Mouse (Mus musculus): ENCODE data around the gene Dnajc14. TPM values are rescaled to one million over a fixed set of nuclear protein-coding genes. Genes with fewer than 3 reads are reported as not detected.
A peak's percentile ranks its signal among the peaks of the same experiment; 100 is the strongest.
"Not testable (repeated sequence)": the region's sequence is repeated elsewhere in the genome, so short reads cannot be mapped to it uniquely, and the experiment has no call there.

Dnajc14 gene
- polyA plus RNA-seq, 1 experiment from 2014 or later, result 63.3 TPM

DNA sequence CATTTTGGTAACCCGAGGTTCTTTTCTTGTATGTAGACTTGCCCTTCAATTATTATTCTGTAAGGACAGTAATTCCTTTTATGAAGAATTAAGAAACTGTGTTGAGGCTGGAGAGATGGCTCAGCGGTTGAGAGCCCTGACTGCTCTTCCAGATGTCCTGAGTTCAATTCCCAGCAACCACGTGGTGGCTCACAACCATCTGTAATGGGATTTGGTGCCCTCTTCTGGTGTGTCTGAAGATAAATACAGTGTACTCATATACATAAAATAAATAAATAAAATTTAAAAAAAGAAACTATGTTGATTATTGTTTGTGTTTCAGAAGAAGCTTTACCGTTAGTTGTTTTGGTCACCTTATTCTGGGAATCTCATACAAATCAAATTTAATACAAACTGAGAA lies 19.2 kb downstream of the Dnajc14 start:
- peak overlapping the region; percentile 79 for H3K4me2 ChIP-seq (replicated peaks)
- peaks cover 24% of the 10 kb centered on the region; the same call in 1 of the 2 replicates for H3K36me3 ChIP-seq
- not testable (repeated sequence) for H3K4me3 ChIP-seq

DNA sequence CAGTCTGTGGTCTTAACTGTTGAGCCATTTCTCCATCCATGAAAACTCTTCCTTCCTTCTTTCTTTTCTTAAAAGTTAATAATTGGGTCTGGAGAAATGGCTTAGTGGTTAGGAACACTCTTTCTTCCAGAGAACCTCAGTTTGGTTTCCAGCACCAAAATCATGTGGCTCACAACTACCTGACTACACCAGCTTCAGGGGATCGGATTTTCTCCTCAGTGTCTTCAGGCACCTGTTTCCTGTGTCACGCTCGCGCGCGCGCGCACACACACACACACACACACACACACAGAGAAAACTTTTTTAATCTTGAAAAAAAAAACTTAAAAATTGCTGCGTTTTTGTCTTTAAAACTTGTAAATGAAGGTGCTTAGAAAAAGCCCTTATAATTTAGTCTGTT lies 20.0 kb downstream of the Dnajc14 start:
- no peak overlapping the region for H3K4me2 ChIP-seq (replicated peaks)
- H3K4me1 ChIP-seq, result peaks cover 17% of the 10 kb centered on the region
- no peak overlapping the region for H3K9ac ChIP-seq
- no peak overlapping the region for H3K27ac ChIP-seq
- peaks cover 20% of the 10 kb centered on the region; the same call in 1 of the 2 replicates for H3K36me3 ChIP-seq
- ATAC-seq (ENCODE audit: low FRiP score, low read depth), result no peak
- H3K4me3 ChIP-seq, result no peak overlapping the region
- no peaks in the 10 kb centered on the region for H3K27me3 ChIP-seq (replicated peaks)
- H3K9me3 ChIP-seq, result no peaks in the 10 kb centered on the region
- WGBS, result 97% methylated on average over 9 of the region's 9 CpGs

More for the DNA sequence above, 19.2 kb downstream of the Dnajc14 start:
- not testable (repeated sequence) for H3K9me3 ChIP-seq; H3K9ac ChIP-seq; H3K27ac ChIP-seq; H3K27me3 ChIP-seq (replicated peaks); ATAC-seq (ENCODE audit: low FRiP score, low read depth)
- WGBS, result 79% methylated on average over 4 of the region's 4 CpGs
- H3K4me1 ChIP-seq, result peaks cover 17% of the 10 kb centered on the region

- no peaks in the 10 kb centered on the region for H3K9me3 ChIP-seq
- H3K27me3 ChIP-seq (replicated peaks), result no peaks in the 10 kb centered on the region
- peaks cover 58% of the 10 kb centered on the region for H3K36me3 ChIP-seq
- no peak for ATAC-seq (ENCODE audit: low FRiP score, low read depth)
- H3K9ac ChIP-seq, result no peak overlapping the region
- no peaks in the 10 kb centered on the region for H3K4me1 ChIP-seq
- H3K4me3 ChIP-seq, result no peak overlapping the region
- H3K27ac ChIP-seq, result no peak overlapping the region
- no peak overlapping the region for H3K4me2 ChIP-seq (replicated peaks)
These were observed 33.5 kb downstream of the Dnajc14 start for GRCm38 (mm10) chr10:128837400-128837799.

- H3K4me2 ChIP-seq (replicated peaks), result no peak overlapping the region
- H3K27ac ChIP-seq, result no peak overlapping the region
- no peaks in the 10 kb centered on the region for H3K9me3 ChIP-seq
- no peaks in the 10 kb centered on the region for H3K27me3 ChIP-seq (replicated peaks)
- H3K4me1 ChIP-seq, result no peaks in the 10 kb centered on the region
- ATAC-seq (ENCODE audit: low FRiP score, low read depth), result no peak
- peaks cover 59% of the 10 kb centered on the region for H3K36me3 ChIP-seq
- H3K4me3 ChIP-seq, result no peak overlapping the region
- H3K9ac ChIP-seq, result no peak overlapping the region
These were observed 35.6 kb downstream of the Dnajc14 start for GRCm38 (mm10) chr10:128839434-128839833.

DNA sequence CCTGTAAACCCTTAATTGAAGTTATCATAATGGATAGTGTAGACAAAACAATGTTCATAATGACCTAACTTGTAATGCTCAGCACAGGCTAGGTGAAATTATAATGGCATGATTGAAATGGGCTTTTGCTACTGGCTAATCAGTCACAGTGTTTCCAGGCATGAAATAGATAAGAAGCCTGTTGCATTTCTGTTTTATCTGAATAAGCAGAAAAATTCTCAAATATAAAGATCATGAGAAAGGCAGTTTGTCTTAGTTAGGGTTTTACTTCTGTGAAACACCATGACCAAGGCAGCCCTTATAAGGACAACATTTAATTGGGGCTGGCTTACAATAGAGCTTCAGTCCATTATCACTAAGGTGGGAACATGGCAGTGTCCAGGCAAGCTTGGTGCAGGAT lies 36.8 kb downstream of the Dnajc14 start:
- H3K36me3 ChIP-seq, result peaks cover 52% of the 10 kb centered on the region
- H3K9ac ChIP-seq, result no peak overlapping the region
- H3K9me3 ChIP-seq, result no peaks in the 10 kb centered on the region
- H3K27me3 ChIP-seq (replicated peaks), result no peaks in the 10 kb centered on the region
- no peak overlapping the region for H3K27ac ChIP-seq
- no peak for ATAC-seq (ENCODE audit: low FRiP score, low read depth)
- H3K4me1 ChIP-seq, result 0 out of 2 replicates have a peak, but pooled peaks cover under 1% of the 10 kb centered on the region
- H3K4me2 ChIP-seq (replicated peaks), result no peak overlapping the region
- H3K4me3 ChIP-seq, result no peak overlapping the region

DNA sequence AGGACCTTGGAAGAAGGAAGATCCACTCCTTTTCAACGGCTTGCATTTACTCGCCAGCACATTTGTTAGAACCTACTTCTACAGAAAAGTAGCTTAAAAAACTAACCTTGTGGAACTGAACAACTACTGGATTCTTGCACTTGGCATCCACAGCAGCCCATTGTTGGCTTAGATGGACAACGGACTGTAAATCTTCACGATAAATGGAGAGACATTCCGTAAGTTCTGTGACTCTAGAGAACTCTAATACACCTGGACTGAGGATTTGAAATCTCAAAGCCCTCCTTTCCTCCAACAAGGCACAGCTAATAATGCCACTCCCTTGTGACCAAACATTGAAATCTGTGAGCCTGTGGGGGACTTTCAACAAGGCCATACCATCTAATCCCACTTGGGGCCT lies 39.4 kb downstream of the Dnajc14 start:
- no peak overlapping the region for H3K4me2 ChIP-seq (replicated peaks)
- WGBS, result 93% methylated on average over 5 of the region's 5 CpGs
- 0 out of 2 replicates have a peak, but pooled peaks cover 4% of the 10 kb centered on the region for H3K4me1 ChIP-seq
- H3K4me3 ChIP-seq, result no peak overlapping the region
- H3K9ac ChIP-seq, result no peak overlapping the region
- ATAC-seq (ENCODE audit: low FRiP score, low read depth), result no peak
- H3K36me3 ChIP-seq, result peaks cover 44% of the 10 kb centered on the region
- H3K9me3 ChIP-seq, result no peaks in the 10 kb centered on the region
- no peak overlapping the region for H3K27ac ChIP-seq
- no peaks in the 10 kb centered on the region for H3K27me3 ChIP-seq (replicated peaks)

DNA sequence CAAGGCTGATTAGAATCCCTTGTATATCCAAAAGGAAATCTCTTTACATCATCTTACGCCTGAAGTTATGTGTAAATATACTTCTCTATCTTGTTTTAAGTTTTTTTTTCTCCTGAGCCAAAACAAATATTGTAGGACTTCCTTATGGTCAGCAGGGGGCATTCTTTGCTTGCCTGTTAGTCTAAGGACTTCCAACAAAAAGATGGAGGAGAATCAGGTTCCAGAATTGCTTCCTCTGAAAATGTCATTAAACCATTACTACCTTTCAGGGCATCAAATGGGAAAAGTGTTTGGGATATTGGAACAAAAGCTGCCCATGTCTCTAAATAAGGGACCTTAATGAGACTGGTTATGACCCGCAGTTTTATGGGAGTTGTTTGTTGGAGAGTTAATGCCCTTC lies 41.7 kb downstream of the Dnajc14 start:
- WGBS, result 22% methylated on average over 2 of the region's 2 CpGs
- Histone ChIP-seq H3K9me3 (no peaks in the 10 kb centered on the region), H3K27me3 (replicated peaks) (no peaks in the 10 kb centered on the region), H3K4me1 (0 out of 2 replicates have a peak, but pooled peaks cover 4% of the 10 kb centered on the region), H3K27ac (no peak overlapping the region), H3K9ac (no peak overlapping the region), H3K36me3 (peaks cover 51% of the 10 kb centered on the region), H3K4me2 (replicated peaks) (no peak overlapping the region), H3K4me3 (no peak overlapping the region)
- no peak for ATAC-seq (ENCODE audit: low FRiP score, low read depth)

GRCm38 (mm10) chr10:128846664-128847063 lies 42.8 kb downstream of the Dnajc14 start:
- Histone ChIP-seq H3K4me1 (0 out of 2 replicates have a peak, but pooled peaks cover 4% of the 10 kb centered on the region), H3K9me3 (no peaks in the 10 kb centered on the region), H3K27me3 (replicated peaks) (no peaks in the 10 kb centered on the region), H3K9ac (no peak overlapping the region), H3K27ac (no peak overlapping the region), H3K4me2 (replicated peaks) (no peak overlapping the region), H3K36me3 (peaks cover 42% of the 10 kb centered on the region), H3K4me3 (no peak overlapping the region)
- no peak for ATAC-seq (ENCODE audit: low FRiP score, low read depth)
- WGBS, result 96% methylated on average over 4 of the region's 4 CpGs

DNA sequence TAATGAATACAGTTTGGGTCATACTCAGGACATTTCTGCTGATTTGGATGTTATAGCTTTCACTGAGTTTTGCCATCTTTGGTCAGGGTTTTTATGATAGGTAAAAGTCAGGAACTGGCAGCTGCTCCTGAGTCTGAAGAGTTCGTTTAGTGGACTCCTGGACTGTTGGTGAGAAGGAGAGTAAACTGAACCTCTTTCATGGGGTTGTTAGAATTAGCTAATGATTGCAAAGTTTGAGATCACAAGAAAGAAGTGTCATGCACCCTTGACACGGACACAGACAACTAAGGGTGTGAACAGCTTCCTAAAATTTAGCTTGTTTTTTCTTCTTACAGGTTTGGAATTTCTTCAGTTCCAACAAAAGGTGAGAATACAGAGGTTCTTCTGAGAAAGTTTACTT lies 44.6 kb downstream of the Dnajc14 start:
- 56% methylated on average over 2 of the region's 2 CpGs for WGBS
- peaks cover 34% of the 10 kb centered on the region for H3K36me3 ChIP-seq
- H3K9me3 ChIP-seq, result no peaks in the 10 kb centered on the region
- H3K27ac ChIP-seq, result no peak overlapping the region
- ATAC-seq (ENCODE audit: low FRiP score, low read depth), result no peak
- H3K4me3 ChIP-seq, result no peak overlapping the region
- 0 out of 2 replicates have a peak, but pooled peaks cover 4% of the 10 kb centered on the region for H3K4me1 ChIP-seq
- H3K4me2 ChIP-seq (replicated peaks), result no peak overlapping the region
- H3K9ac ChIP-seq, result no peak overlapping the region
- no peaks in the 10 kb centered on the region for H3K27me3 ChIP-seq (replicated peaks)

DNA sequence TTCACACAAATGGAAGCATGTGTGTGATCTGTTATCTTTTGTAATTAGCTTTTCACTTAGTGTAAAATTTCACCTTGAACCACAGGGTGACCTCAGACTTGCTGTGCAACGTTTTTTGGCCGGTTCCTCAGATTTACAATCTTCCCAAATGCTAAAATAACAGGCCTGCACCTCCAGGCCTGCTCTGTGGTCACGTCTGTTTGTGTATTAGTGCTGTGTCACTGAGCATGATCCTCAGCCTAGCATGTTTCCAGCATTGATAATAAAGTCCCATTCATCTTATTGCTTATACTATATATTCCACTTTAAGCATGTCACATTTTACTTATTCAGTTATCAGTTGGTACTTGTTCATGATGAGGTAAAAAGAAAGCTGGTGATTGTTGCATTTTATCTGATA lies 46.5 kb downstream of the Dnajc14 start:
- WGBS, result 68% methylated on average over 3 of the region's 3 CpGs
- H3K27ac ChIP-seq, result no peak overlapping the region
- H3K9ac ChIP-seq, result no peak overlapping the region
- no peaks in the 10 kb centered on the region for H3K27me3 ChIP-seq (replicated peaks)
- H3K36me3 ChIP-seq, result peaks cover 39% of the 10 kb centered on the region
- no peak overlapping the region for H3K4me3 ChIP-seq
- 0 out of 2 replicates have a peak, but pooled peaks cover 4% of the 10 kb centered on the region for H3K4me1 ChIP-seq
- no peaks in the 10 kb centered on the region for H3K9me3 ChIP-seq
- no peak for ATAC-seq (ENCODE audit: low FRiP score, low read depth)
- no peak overlapping the region for H3K4me2 ChIP-seq (replicated peaks)

DNA sequence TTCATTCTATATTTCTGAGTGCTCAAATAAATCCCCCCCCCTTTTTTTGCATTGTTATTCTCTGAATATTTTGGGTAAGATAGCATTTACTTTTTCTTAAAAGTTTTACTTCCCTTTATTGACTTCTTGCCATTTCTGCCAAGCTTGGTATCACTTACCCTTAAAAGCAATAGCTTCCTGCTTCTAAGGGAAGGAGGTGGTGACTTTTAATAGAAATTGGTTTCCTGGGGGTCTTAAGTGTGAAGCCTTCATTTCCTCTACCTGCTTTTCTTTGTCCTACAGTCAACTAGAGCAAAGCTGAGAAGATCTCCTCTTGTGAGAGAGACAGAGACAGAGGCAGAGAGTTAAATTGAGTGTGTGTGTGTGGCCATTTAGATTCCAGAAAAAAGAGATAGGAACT lies 57.3 kb downstream of the Dnajc14 start:
- Histone ChIP-seq H3K27me3 (replicated peaks) (no peaks in the 10 kb centered on the region), H3K9me3 (no peaks in the 10 kb centered on the region), H3K4me3 (no peak overlapping the region), H3K9ac (no peak overlapping the region), H3K27ac (no peak overlapping the region), H3K4me1 (no peaks in the 10 kb centered on the region), H3K36me3 (peaks cover 36% of the 10 kb centered on the region; the same call in 1 of the 2 replicates), H3K4me2 (replicated peaks) (no peak overlapping the region)
- ATAC-seq (ENCODE audit: low FRiP score, low read depth), result no peak

GRCm38 (mm10) chr10:128866042-128866441 lies 62.2 kb downstream of the Dnajc14 start:
- Histone ChIP-seq H3K9me3 (no peaks in the 10 kb centered on the region), H3K27me3 (replicated peaks) (no peaks in the 10 kb centered on the region), H3K4me2 (replicated peaks) (no peak overlapping the region), H3K36me3 (peaks cover 22% of the 10 kb centered on the region), H3K4me3 (no peak overlapping the region), H3K27ac (no peak overlapping the region), H3K9ac (no peak overlapping the region), H3K4me1 (no peaks in the 10 kb centered on the region)
- 89% methylated on average over 3 of the region's 3 CpGs for WGBS
- ATAC-seq (ENCODE audit: low FRiP score, low read depth), result no peak

DNA sequence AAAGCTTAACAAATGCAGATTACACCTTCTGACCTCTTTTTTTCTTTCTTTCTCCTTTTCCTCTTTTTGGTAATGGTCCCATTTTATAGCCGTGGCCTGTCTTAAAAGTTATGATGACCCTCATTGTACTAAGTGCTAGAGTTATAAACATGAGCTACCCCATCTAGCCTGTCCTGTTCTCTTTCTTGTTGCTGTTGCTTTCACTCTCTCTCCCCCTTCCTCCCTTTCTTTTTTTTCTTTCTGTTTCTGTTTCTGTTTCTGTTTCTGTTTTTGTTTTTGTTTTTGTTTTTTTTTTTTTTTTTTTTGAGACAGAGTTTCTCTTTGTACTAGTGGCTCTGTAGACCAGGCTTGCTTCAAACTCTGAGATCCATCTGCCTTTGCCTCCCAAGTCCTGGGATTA lies 62.7 kb downstream of the Dnajc14 start:
- Histone ChIP-seq H3K4me1 (no peaks in the 10 kb centered on the region), H3K9me3 (no peaks in the 10 kb centered on the region), H3K36me3 (peaks cover 27% of the 10 kb centered on the region), H3K27ac (no peak overlapping the region), H3K27me3 (replicated peaks) (no peaks in the 10 kb centered on the region), H3K9ac (no peak overlapping the region), H3K4me3 (no peak overlapping the region), H3K4me2 (replicated peaks) (no peak overlapping the region)
- no peak for ATAC-seq (ENCODE audit: low FRiP score, low read depth)
- 91% methylated on average over 1 of the region's 1 CpGs for WGBS
